Mouse (Mus musculus): ENCODE results near the gene Nudt14.

DNA sequence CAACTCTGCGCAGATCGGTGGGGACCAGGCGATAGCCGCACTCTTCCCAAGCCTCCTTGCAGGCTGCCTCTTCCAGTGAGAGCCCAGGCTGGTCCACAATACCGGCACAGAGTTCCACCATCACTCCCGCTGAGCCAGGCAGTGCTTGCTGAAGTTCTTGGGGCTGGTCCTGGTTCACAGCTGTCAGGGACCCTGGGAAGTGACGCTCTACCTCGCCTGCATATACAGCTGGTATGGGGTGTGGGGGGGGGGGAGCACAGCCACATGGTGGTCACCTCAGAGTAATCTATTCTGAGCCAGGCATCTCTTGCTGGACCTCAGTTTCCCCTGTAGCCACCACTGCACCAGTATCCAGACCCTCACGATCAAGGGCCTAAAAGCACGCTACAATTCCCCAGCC lies 3.6 kb downstream of the Nudt14 start:
- TF ChIP-seq CTCF (IDR thresholded peaks at IDR 0.05; ENCODE audit: borderline replicate concordance, extremely low read depth, insufficient read depth, insufficient read length), result no peak
- no peak for TF ChIP-seq POLR2A (IDR thresholded peaks at IDR 0.05; ENCODE audit: borderline replicate concordance, extremely low read depth, insufficient read depth, insufficient read length, poor library complexity, severe bottlenecking)

All from brain, embryonic 14.5 days (tissue).